Mouse (Mus musculus): Measurements from ENCODE around the gene Epb41l5.

Epb41l5 gene

DNA sequence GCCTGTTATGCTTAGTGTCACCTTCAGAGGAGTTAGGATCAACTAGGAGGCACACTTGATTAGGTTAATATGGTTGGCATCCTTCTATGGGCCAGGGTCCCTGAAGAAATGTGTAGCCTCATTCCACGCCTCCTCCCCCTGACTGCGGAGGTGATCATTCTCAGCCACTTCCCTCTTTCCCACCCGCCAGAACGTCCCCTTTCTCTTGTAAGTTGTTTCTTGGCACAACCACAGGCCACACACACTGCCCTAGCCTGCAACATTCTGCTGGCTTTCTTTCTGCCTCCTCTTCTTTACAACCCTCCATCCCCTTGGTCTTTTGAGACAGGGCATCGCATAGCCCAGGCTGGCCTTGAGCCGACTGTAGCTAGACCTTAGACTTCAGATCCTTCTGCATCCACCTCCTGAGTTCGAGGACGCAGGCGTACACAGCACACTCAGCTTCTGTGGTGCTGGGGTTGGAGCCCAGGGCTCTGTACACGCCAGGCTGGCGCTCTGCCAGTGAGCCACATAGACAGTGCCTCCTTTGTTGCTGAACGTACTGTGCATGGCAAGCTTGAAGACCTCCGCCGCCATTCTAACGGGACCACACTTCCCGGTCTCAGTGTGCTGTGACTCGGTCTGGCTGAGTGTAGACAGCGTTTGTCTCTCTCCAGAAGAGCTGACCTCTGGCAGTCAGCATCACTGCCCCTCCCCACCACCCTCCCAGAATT, 115.6 kb downstream of the Epb41l5 start:
- no peak for DNase-seq (ENCODE audit: low read depth, low spot score)

GRCm38 (mm10) chr1:119532165-119532564, 116.6 kb downstream of the Epb41l5 start:
- no peak for DNase-seq (ENCODE audit: low read depth, low spot score)

DNA sequence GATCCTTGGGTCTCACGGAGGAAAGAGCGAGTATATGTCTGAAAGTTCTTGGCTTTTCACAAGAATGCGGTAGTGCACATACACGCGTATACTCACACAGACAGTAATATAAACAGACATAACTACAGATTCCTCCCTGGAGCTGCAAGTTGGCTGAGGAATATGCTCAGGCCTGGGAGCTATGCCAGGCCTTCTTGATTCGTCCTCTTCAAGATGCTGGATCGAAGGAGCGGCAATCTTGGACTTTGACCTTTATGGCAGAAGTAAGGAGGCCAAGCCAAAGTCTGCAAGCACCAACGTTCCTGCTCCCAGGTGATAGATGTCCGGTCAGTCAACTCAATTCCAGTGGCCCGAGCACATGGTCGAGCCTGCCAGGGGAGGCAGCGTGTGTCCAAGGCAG, 117.9 kb downstream of the Epb41l5 start:
- no peak for DNase-seq (ENCODE audit: low read depth, low spot score)

- DNase-seq (ENCODE audit: low read depth, low spot score), result peak; percentile 95
Observed at GRCm38 (mm10) chr1:119525689-119526591, 122.9 kb downstream of the Epb41l5 start, which contains the start of gene Tmem185b. Gene Tmem185b, plus strand, starts transcription at chr1:119526160.

DNA sequence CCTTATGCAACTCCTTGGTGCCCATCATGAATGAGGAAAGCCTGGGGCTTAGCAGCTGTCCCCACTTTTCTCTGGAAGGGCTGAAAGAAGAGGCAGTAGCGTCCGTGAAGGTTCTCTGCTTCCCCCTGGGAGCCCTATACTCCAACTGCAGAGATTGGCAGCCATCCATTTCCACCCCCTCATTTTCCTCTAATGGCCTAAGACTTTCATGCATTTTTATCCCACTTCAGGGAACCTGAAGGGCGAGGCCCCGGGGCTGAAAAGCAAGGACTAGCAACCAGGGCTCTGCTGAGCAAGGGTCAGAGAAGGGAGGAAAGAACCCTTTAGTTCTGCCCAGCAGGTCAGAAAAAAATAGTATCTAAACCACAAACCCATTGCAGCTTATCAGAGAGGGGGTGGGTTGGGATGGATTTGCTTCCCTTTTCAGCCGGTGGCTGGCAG, 123.8 kb downstream of the Epb41l5 start:
- DNase-seq (ENCODE audit: low read depth, low spot score), result no peak

DNA sequence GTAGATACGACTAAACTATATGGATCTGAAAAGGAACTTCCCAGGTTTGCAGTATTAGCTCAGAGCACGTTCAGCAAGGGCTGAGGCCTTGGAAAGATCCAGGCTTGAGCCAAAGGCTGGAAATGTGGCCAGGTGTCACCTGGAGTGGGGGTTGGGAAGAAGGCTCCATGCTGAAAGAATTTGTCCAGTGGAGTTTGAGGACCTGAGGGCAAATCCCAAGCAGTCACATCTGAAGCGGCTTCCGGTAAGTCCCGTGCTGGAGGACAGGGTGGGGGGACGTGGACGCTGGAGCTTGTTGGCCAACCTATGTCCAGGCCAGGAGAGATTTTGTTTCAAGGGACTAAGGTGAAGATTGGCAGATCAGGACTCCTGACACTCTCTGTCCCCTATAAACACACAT, 125.0 kb downstream of the Epb41l5 start:
- DNase-seq (ENCODE audit: low read depth, low spot score), result no peak

- DNase-seq (ENCODE audit: low read depth, low spot score), result no peak
Observed at GRCm38 (mm10) chr1:119523369-119523768, 125.4 kb downstream of the Epb41l5 start.

- DNase-seq (ENCODE audit: low read depth, low spot score), result no peak
Observed at GRCm38 (mm10) chr1:119522726-119523125, 126.1 kb downstream of the Epb41l5 start.

- no peak for DNase-seq (ENCODE audit: low read depth, low spot score)
Observed at GRCm38 (mm10) chr1:119521681-119522080, 127.1 kb downstream of the Epb41l5 start.

- DNase-seq (ENCODE audit: low read depth, low spot score), result no peak
Observed at GRCm38 (mm10) chr1:119521029-119521428, 127.8 kb downstream of the Epb41l5 start.

DNA sequence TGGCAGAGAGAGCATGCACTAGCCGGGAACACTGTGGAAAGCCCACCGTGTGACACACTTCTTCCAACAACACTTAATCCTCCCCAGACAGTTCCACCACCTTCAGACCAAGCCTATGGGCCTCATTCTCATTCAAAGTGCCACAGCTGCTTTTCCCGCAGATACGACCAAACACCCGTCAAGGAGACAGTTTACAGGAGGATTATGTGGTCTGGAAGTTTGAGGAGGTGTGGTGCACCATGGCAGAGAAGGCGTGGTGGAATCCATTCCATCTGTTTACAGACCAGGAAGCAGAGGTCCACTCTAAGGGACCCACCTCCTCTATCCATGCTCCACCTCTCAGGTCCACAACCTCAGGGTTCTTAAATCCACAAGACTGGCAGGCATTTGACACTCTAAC, 129.5 kb downstream of the Epb41l5 start:
- no peak for DNase-seq (ENCODE audit: low read depth, low spot score)

DNA sequence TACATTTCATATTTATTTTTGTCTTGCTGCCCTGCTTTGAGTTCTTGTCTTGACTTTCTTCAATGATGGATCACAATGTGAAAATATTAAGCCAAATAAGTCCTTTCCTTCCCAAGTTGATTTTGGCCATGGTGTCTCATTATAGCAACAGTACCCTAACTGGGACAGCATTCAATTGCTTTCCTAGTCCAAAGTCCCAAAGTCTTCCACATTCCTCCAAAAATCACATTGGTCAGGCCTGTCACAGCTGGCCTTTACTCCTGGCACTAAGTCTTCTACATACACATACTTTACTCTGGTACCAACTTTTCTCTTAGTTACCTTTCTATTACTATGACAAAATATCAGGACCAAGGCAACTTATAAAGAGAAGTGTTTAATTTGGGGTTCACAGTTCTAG, 130.0 kb downstream of the Epb41l5 start:
- DNase-seq (ENCODE audit: low read depth, low spot score), result no peak

DNA sequence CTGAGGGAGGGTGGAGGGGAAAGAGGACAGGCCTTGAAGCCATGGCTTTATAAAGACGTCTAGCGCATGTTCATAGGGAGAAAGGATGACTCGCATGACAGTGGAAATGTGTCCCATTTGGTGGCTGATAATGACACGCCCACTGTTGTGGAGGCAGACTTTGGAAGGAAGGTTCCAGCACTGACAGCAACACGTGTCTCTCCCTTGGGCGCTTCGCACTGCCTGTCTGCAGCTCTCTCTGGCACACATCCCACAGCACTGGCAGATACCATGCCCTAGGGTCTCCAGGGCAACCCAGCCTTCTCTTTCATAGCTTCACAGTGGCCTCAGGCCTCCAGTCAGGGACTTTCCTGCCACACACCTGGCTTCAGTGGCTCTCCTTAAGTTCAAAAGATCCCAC, 130.7 kb downstream of the Epb41l5 start:
- no peak for DNase-seq (ENCODE audit: low read depth, low spot score)

DNA sequence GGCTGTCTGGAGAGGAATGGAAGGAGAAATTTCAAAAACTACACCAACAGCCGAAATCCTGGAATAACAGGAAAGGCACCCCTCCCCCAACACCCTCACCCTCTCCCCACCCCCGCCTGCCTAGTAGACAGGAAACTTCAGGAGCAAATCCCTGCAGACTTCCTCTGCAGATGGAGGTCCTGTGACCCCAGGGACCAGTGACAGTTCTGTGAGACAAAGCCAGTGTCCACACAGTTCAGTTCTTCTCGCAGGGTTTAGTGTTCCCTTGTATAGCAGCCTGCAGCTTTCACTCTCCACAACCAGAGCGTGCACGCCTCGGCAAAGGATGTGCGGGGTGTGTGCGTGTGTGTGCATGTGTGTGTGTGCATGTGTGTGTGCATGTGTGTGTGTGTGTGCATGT, 137.9 kb downstream of the Epb41l5 start:
- no peak for DNase-seq (ENCODE audit: low read depth, low spot score)

GRCm38 (mm10) chr1:119510409-119510808, 138.4 kb downstream of the Epb41l5 start:
- no peak for DNase-seq (ENCODE audit: low read depth, low spot score)

DNA sequence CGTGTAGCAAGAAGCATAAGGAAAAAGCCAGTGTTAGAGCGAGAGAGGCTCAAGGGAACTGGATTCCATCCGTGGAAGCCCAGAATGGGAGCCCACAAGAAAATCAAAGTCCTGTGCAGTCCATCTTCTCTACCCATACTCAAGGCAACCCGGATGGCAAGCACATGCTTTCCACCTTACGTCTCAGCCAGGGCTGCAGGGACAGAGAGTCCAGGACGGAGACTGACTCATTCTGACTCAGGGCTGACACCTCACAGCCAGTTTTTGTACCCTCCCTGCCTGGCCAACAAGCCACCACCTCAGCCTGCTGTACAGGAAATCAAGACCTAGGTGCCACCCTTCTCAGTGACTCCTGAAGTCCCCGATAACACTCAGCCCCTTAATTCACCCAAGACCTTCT, 139.3 kb downstream of the Epb41l5 start:
- no peak for DNase-seq (ENCODE audit: low read depth, low spot score)

- no peak for DNase-seq (ENCODE audit: low read depth, low spot score)
Observed at GRCm38 (mm10) chr1:119508548-119508947, 140.3 kb downstream of the Epb41l5 start.

- no peak for DNase-seq (ENCODE audit: low read depth, low spot score)
Observed at GRCm38 (mm10) chr1:119505951-119506350, 142.8 kb downstream of the Epb41l5 start.

DNA sequence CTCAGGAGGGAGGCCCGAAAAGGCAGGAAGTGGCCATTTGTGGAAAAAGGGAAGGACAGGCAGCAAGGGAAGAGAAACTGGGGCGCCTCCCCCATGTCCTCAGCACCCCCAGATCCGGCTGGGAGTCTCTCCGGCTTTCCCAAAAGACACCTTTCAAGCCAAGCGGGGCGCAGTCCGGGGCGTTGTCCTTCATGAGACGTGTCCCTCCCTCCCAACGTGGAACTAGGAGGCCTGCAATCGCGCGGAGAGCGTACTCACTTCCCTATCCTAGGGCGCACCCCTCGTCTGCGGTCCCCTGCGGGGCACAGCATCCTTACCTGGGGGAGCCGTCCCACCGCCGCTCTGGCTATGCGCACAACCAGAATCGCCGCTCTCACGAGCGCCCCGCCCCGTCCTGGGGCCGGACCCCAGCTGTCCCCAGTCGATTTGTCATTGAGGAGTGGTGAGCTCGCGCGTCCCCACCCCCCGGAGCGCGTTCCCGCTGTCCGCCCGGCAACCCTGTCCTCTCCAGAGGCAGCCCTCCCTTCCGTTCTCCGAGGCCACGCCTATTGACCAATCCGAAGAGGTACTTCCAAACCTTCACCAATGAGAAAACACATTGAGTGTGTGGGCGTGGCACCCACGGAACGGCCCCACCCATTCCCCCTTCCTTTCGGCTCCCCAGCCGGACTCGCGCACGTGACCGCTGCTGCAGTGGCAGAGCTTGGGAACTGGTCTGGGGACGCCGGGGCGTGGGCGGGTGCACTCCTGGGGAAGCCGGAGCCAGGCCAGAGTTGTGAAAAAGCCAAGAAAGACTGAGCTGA, 144.3 kb downstream of the Epb41l5 start, which contains the start of gene Ralb:
Ralb (minus strand) TSS at position 535 of the 803 bp plus-strand sequence.
- DNase-seq (ENCODE audit: low read depth, low spot score), result peak; percentile 98

- DNase-seq (ENCODE audit: low read depth, low spot score), result no peak
Observed at GRCm38 (mm10) chr1:119503808-119504207, 145.0 kb downstream of the Epb41l5 start.

DNA sequence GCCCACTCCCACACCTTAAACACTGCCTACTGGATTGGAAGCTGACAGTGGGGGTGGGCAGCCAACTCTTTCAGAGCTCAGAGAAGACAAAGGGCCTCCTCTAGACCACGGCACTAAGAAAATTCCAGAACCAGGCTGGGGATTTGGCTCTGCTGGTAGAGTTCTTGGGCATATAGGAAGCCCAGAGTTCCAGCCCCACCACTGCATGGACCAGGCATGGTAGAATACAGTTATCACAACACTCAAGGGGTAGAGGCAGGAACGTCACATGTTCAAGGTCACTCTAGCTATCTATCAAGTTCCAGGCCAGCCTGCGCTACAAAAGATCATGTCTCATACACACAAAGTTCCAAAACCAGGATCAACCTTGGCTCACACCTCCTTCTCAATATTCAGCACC, 145.6 kb downstream of the Epb41l5 start:
- DNase-seq (ENCODE audit: low read depth, low spot score), result no peak

GRCm38 (mm10) chr1:119502729-119503128, 146.1 kb downstream of the Epb41l5 start:
- DNase-seq (ENCODE audit: low read depth, low spot score), result peak; percentile 70

All from A20 (cell line).